Mouse (Mus musculus): Measurements from ENCODE around the gene Prmt3.

Prmt3 gene

GRCm38 (mm10) chr7:49778114-49778901, at the start of gene Prmt3:
TSS of gene Prmt3 (plus strand) at chr7:49778346.
- DNase-seq (ENCODE audit: low spot score in 2 of 2), result peak; percentile 98 to 99

- no peak for DNase-seq (ENCODE audit: low spot score in 2 of 2)
Observed at GRCm38 (mm10) chr7:49734342-49734741, 43.8 kb upstream of the Prmt3 start.

DNA sequence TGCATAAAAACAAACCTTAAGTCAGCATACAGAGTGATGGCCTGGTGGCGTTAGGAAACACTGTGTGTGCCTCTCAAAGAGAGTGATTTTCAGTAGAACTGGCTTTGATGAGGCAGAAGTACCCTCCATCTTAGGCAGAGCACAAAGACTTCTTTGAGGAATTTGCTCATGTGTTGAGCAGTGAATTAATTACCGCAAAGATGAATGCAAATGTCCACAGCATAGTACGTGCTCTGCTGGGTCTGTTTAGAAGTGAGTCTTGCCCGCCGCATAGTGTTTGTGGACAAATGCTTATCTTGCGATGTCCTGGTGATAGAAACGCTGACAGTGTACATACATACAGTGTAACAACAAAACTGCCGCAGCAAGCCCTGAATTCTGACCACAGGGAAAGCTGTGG, 38.7 kb upstream of the Prmt3 start:
- DNase-seq (ENCODE audit: low spot score in 2 of 2), result no peak

DNA sequence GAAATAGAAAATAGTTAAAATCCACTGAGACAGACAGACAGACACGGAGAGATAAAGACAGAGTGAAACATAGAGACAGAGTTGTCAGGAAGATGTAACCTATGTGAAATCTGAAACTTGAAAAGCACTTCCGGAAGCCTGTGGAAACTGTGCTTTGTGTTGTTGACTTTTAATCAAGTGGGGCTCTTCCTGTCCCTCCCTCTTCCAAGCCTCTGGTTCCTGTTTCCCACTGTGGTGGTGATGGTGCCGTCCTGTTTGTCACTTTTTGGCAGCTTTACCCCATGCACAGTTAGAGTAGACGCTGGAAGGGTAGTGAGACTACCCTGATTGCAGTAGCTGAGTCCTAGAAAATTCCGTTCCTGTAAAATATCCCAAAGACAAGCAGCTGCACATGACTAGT, 36.7 kb upstream of the Prmt3 start:
- no peak for DNase-seq (ENCODE audit: low spot score in 2 of 2)

GRCm38 (mm10) chr7:49741923-49742322, 36.2 kb upstream of the Prmt3 start:
- DNase-seq (ENCODE audit: low spot score in 2 of 2), result no peak

- DNase-seq (ENCODE audit: low spot score in 2 of 2), result no peak
Observed at GRCm38 (mm10) chr7:49751148-49751547, 27.0 kb upstream of the Prmt3 start.

GRCm38 (mm10) chr7:49752730-49753506, 25.2 kb upstream of the Prmt3 start:
- peak in 1 of 2 experiments; percentile 61 for DNase-seq (ENCODE audit: low spot score in 2 of 2)

DNA sequence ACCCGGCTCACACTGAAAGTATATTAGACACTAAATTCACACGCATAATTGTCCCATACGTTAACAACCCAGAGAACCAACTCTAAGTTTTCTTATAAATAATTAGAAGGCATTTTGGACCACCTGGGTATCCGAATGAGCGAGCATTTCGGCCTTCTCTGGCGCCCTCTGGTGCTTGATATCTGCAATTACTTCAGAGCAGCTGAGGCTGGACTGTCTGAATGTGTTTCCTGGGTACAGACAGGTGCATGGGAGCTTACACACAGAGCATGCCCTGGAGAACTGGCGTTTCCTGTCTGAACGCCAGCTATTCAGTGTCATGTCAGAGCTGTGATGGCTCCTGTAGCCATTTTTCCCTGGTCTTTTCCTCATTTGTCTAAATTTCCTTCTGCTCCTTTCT, 23.4 kb upstream of the Prmt3 start:
- peak in 1 of 2 experiments; percentile 77 for DNase-seq (ENCODE audit: low spot score in 2 of 2)

- peak; percentile 66 to 83 for DNase-seq (ENCODE audit: low spot score in 2 of 2)
Observed at GRCm38 (mm10) chr7:49758934-49759571, 19.1 kb upstream of the Prmt3 start, which contains the start of gene Htatip2. TSS of gene Htatip2 (plus strand) at chr7:49759115.

- DNase-seq (ENCODE audit: low spot score in 2 of 2), result peak in 1 of 2 experiments; percentile 65
Observed at GRCm38 (mm10) chr7:49762605-49763004, 15.5 kb upstream of the Prmt3 start.

DNA sequence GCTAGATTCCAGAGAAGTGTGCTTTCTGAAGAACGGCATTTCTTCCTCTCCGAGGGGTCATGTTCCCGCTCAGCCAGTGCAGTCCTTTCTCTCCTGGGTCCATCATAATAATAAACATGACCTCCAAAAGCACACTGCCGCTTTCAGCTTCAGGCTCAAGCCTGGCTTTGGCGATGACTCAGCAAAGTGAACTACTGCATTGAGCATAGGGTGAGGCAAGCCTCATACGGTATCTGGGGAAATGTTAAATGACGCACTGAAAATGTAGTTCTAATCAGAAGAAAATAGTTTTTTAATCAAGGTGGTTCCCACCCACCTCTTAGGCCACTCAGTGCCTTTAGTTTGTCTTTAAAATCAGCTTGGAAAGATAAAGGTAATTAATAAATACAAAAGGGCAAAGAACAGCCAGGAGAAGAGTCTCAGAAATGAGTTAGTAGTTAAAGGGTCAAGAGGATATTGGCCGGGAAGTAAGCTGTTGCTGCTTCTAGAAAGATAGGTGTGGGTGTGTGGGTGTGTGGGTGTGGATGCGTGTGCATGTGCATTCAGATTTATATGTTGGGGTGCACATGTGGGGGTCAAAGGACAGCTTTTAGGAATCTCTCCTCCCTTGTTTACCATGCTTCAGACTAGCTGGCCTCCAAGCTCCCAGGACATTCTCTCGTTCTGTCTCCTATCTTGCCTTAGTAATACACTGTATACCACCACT, 14.0 kb upstream of the Prmt3 start:
- peak in 1 of 2 experiments; percentile 64 for DNase-seq (ENCODE audit: low spot score in 2 of 2)

- DNase-seq (ENCODE audit: low spot score in 2 of 2), result no peak
Observed at GRCm38 (mm10) chr7:49766166-49766565, 12.0 kb upstream of the Prmt3 start.

DNA sequence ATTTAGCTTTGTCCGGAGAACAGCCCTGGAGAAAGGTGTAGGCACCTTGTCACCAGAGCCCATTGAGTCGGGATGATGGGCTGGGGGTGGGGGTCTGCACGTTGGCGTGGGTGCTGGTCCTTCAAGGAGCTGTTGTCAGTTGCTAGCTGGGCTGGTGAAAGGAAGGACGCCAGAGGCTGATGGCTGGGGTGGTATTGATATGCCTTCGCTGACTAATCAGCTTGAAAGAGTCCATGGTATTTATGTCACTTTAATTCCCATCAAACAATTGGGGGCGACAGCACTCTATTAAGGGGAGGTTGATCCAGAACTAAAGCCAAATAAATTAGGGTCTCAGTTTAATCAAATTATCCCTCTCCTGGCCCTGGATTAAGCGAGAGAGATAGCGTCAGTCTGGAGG, 9.6 kb upstream of the Prmt3 start:
- no peak for DNase-seq (ENCODE audit: low spot score in 2 of 2)

DNA sequence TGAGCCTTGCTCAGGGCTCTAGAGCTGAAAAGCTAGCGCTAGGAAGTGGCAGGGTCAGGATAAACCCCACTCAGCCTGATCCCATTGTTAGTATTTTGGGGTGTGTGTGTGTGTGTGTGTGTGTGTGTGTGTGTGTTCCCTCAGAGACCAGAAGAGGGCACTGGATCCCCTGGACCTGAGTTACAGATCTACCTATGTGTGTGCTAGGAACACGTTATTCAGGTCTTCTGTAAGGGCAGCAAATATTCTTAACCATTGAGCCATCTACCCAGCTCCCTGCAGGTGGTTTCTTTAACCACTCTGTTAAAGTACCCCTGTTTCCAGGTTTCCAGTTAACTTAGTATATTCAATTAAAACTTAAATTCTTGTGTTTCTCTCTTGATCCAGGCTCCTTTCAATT, 3.8 kb upstream of the Prmt3 start:
- no peak for DNase-seq (ENCODE audit: low spot score in 2 of 2)

DNA sequence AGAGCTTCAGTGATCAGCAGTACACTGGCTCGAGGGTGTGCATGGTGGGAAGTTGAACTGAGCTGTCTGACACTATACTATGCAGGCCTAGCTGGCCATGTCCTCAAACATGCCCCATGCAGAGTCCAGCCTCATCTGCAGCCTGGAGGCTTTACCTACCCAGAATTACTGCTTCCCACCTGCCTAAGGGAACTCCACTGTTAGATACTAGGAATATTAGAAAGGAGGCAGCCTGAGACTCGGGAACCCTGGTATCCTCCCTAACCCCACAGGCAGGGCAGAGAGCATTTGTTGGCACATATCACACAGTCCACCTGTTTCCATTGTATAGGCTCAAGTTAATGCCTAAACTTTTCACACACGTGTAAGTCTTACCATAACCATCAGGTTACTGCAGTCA, 561 bp upstream of the Prmt3 start:
- DNase-seq (ENCODE audit: low spot score in 2 of 2), result no peak

DNA sequence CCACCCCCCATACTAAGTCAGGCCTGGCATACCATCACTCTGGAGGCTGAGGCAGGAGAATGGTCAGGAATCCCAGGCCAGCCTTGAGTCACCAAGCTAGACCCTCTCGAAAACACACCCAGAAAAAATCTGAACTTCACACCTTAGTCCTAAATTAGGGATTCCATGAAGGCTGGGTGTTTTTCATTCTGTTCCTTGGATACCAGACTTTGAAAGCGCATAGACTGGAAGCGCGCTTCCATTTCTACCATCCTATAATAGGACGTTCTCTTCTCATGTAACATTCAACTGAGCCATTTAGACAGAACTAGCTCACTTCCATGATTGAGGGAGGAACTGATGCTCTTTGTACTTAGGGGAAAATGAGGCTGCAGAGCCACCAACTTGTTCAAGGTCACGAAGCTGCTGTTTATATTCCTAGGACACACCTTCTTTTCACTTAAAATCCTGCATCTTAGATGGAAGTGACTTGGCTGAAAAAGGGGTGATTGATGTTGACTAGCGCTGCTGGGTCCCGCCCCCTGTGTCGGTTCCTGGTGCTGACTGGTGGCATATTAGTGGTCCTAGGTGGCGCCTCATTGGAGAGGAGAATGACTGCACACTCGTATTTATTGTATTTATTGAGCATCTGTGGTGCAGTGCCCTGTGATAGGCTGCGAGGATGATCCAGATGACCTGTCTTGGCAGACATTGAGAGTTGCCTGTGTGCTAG, 914 bp downstream of the Prmt3 start:
- DNase-seq (ENCODE audit: low spot score in 2 of 2), result peak in 1 of 2 experiments; percentile 38

GRCm38 (mm10) chr7:49783017-49783416, 4.9 kb downstream of the Prmt3 start:
- no peak for DNase-seq (ENCODE audit: low spot score in 2 of 2)

DNA sequence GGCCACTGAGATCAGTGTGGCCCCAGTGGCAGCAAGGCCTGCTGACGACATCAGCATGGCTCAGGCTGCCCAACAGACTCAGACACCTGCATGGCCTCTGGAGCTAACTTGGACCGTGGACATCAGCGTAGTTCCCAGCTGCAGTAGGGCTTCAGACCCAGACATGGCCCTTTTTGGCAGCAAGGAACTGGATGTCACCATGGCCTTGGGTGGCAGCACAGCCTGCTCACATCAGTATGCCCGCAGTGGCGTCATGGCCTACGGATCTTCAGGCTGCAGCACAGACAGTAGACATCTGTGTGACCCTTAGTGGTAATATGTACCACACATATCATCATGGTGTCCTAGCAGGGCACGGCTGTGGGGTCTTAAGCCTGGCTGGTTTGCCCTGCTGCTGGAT, 7.0 kb downstream of the Prmt3 start:
- no peak for DNase-seq (ENCODE audit: low spot score in 2 of 2)

GRCm38 (mm10) chr7:49786618-49787382, 8.7 kb downstream of the Prmt3 start:
- DNase-seq (ENCODE audit: low spot score in 2 of 2), result peak in 1 of 2 experiments; percentile 77

DNA sequence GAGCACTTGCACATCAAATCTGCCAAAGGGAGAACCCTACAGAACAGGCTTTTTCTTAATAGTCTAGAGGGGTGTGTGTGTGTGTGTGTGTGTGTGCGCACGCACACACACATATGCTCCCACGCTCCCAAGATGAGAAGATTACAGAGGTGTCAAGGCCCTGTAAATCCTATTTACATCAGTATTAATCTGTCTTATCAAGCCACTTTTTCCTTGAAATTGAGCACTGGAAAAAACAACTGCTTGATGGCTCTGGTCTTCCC, 9.2 kb downstream of the Prmt3 start:
- no peak for DNase-seq (ENCODE audit: low spot score in 2 of 2)

DNA sequence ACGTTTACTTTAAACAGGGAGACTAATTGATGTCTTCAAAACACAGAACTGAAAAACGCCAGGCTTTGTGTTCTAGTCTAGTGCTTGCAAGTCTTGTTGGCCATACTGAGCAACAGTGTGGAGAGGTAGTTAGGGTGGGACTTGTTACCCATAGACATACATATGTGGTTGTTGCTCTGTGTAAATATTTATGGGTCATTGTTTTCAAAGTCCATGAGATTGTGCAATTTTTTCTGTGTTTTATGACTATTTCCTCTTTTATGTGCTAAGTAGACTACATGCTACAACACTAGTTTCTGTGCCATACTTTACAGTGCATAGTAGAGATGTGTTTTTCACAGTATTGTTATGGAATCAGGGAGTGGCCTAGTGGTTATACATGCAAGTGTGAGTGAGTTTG, 16.2 kb downstream of the Prmt3 start:
- DNase-seq (ENCODE audit: low spot score in 2 of 2), result no peak

Measured in spleen, postnatal 10 days (tissue).